Mouse (Mus musculus): ENCODE data around the gene Nono.

The Nono gene

GRCm38 (mm10) chrX:101481604-101482350 lies 52.7 kb downstream of the Nono start:
- no peak for DNase-seq (ENCODE audit: low spot score in 2 of 2)

GRCm38 (mm10) chrX:101486487-101487152 lies 57.5 kb downstream of the Nono start:
- peak; percentile 3 to 4 for DNase-seq (ENCODE audit: low spot score in 2 of 2)

Measured in frontal cortex, postnatal 25 days (tissue).